Mouse (Mus musculus) forebrain, embryonic 10.5 days (tissue): Measurements from ENCODE around the gene Irgc1. TPM values are rescaled to one million over a fixed set of nuclear protein-coding genes. Genes with fewer than 3 reads are reported as not detected.

Experiments
- DNase-seq: peaks from one replicate; pipeline ENCODE4 v3.0.0-alpha.2; 2017; ENCODE audit warnings: low spot score; ENCODE audit errors: extremely low spot score
- H3K27ac ChIP-seq: fragments of 300-500 bp; sonication (generic); 2 replicates; pipeline ENCODE4 v1.5.1; 2016; ENCODE audit warnings: mild to moderate bottlenecking
- H3K27me3 ChIP-seq: fragments of 300-500 bp; sonication (generic); 2 replicates; pipeline ENCODE4 v1.6.1; 2016; ENCODE audit warnings: mild to moderate bottlenecking; ENCODE audit not compliant: poor library complexity, severe bottlenecking
- H3K36me3 ChIP-seq: fragments of 300-500 bp; sonication (generic); replicated peaks from 2 replicates; pipeline ENCODE4 v1.6.1; 2016; ENCODE audit warnings: mild to moderate bottlenecking, moderate library complexity
- H3K4me1 ChIP-seq: fragments of 300-500 bp; sonication (generic); 2 replicates; pipeline ENCODE4 v1.6.1; 2016
- H3K4me3 ChIP-seq: fragments of 300-500 bp; sonication (generic); 2 replicates; pipeline ENCODE4 v1.5.1; 2016; ENCODE audit warnings: mild to moderate bottlenecking, moderate library complexity
- H3K9me3 ChIP-seq: fragments of 300-500 bp; sonication (generic); 2 replicates; pipeline ENCODE4 v1.6.1; 2016; ENCODE audit warnings: mild to moderate bottlenecking, moderate library complexity
- WGBS: fragments of 180-500 bp; shearing (Covaris S2); methylation state at CpG from one replicate; pipeline ENCODE4 v1.1.7; 2016; 5-methylcytosine and 5-hydroxymethylcytosine counted together
- polyA plus RNA-seq: library from polyadenylated mRNA; unstranded; fragments of >200 nt; fragmentation: Nextera tagmentation; extraction: Ambion mirVana; gene quantifications from 2 replicates; pipeline ENCODE4 v1.2.1, GENCODE M21; 2016

Irgc1 gene
- polyA plus RNA-seq, 1 experiment from 2014 or later = not detected

GRCm38 (mm10) chr7:24425919-24426318, 26.2 kb downstream of the Irgc1 start:
- no peaks in the 10 kb centered on the region for H3K9me3 ChIP-seq
- 86% methylated on average over 9 of the region's 9 CpGs for WGBS
- no peak overlapping the region for H3K4me3 ChIP-seq
- H3K4me1 ChIP-seq = peaks cover 8% of the 10 kb centered on the region
- no peak overlapping the region for H3K27ac ChIP-seq
- no peaks in the 10 kb centered on the region for H3K27me3 ChIP-seq
- no peak for DNase-seq
- peaks cover 25% of the 10 kb centered on the region for H3K36me3 ChIP-seq

- Histone ChIP-seq H3K9me3 (no peaks in the 10 kb centered on the region), H3K27me3 (no peaks in the 10 kb centered on the region), H3K27ac (no peak overlapping the region), H3K4me1 (peaks cover 21% of the 10 kb centered on the region), H3K4me3 (no peak overlapping the region), H3K36me3 (peaks cover 34% of the 10 kb centered on the region)
- DNase-seq = no peak
- WGBS = 92% methylated on average over 12 of the region's 12 CpGs
Measured at GRCm38 (mm10) chr7:24423956-24424732, 28.0 kb downstream of the Irgc1 start.

GRCm38 (mm10) chr7:24423107-24423763, 28.9 kb downstream of the Irgc1 start:
- 92% methylated on average over 15 of the region's 15 CpGs for WGBS
- no peak for DNase-seq

DNA sequence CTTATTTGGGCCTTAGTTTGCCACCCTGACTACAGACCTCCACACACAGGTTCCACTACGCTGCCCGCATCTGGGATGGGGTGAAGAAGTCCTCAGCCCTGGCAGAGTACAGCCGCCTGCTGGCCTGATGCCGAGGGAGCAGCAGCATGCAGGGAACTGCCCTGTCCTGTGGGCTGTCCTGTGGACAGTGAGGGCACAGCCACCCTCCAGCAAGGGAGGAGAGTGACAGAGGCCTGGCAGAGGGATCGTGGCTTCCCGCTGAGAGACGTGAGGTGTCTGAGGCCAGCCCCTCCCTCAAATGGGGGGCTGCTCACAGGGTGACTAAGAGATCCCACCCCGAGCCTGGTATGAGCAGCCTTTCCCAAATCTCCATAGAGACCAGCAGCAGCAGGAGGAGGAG, 29.8 kb downstream of the Irgc1 start:
- WGBS = 84% methylated on average over 8 of the region's 8 CpGs
- Histone ChIP-seq H3K27ac (no peak overlapping the region; the same call in 1 of the 2 replicates), H3K27me3 (no peaks in the 10 kb centered on the region), H3K4me1 (peaks cover 29% of the 10 kb centered on the region), H3K4me3 (no peak overlapping the region), H3K9me3 (no peaks in the 10 kb centered on the region), H3K36me3 (peaks cover 35% of the 10 kb centered on the region)
- no peak for DNase-seq

More at GRCm38 (mm10) chr7:24423107-24423763, 28.9 kb downstream of the Irgc1 start:
- Histone ChIP-seq H3K4me1 (peaks cover 24% of the 10 kb centered on the region), H3K36me3 (peaks cover 34% of the 10 kb centered on the region), H3K9me3 (no peaks in the 10 kb centered on the region), H3K4me3 (no peak overlapping the region), H3K27me3 (no peaks in the 10 kb centered on the region), H3K27ac (no peak overlapping the region)

DNA sequence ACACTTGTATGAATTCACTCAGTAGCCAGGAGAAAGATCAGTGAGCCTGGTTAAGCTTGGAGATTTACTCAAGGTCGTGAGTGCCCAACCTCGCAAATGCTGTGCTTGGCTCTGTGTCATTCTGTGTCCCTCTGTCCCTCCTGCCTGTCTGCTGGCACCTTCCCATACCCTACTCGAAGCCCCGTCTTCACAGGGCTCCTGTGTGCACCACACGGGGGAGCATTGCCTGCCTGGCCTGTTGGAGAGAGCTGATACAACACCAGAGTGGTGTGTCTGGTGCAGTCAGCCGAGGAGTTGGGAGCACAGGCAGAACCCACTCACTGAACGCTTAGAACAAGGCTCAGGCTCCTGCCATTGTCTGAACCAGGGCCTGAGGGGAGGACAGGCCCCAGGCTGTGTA, 30.4 kb downstream of the Irgc1 start:
- WGBS = 81% methylated on average over 7 of the region's 7 CpGs
- H3K4me3 ChIP-seq = no peak overlapping the region
- H3K27me3 ChIP-seq = no peaks in the 10 kb centered on the region
- no peak for DNase-seq
- H3K4me1 ChIP-seq = peaks cover 29% of the 10 kb centered on the region
- 0 out of 2 replicates have a peak overlapping the region, but pooled peaks have one; percentile 45 for H3K27ac ChIP-seq
- H3K9me3 ChIP-seq = no peaks in the 10 kb centered on the region
- peaks cover 41% of the 10 kb centered on the region for H3K36me3 ChIP-seq

GRCm38 (mm10) chr7:24419579-24419978, 32.5 kb downstream of the Irgc1 start:
- no peak for DNase-seq
- Histone ChIP-seq H3K27me3 (no peaks in the 10 kb centered on the region), H3K9me3 (no peaks in the 10 kb centered on the region), H3K27ac (peak overlapping the region; percentile 68), H3K4me3 (no peak overlapping the region), H3K36me3 (peaks cover 52% of the 10 kb centered on the region), H3K4me1 (peaks cover 29% of the 10 kb centered on the region)
- WGBS = 56% methylated on average over 8 of the region's 8 CpGs

DNA sequence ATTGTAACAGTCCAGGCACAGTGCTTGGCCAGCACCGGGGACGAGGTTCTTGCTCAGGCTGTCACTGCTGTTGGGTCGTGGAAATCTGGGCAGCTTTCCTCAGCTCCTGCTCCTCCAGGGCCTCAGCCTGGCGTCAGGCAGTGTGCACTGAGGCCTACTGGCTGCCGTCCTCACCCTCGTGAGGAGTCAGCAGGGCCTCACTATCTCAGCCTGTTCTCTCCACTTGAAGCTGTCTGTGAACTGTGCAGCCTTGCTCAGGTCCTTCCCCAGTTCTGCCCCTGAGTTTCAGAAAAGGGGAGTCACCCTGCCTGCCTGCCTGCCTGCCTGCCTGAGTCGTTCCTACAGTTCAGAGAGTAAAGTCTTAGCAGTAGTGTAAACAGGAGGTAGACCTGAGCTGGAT, 36.8 kb downstream of the Irgc1 start:
- 90% methylated on average over 7 of the region's 7 CpGs for WGBS
- peaks cover 19% of the 10 kb centered on the region for H3K4me1 ChIP-seq
- H3K27me3 ChIP-seq = no peaks in the 10 kb centered on the region
- DNase-seq = no peak
- H3K9me3 ChIP-seq = no peaks in the 10 kb centered on the region
- no peak overlapping the region for H3K27ac ChIP-seq
- H3K4me3 ChIP-seq = no peak overlapping the region
- H3K36me3 ChIP-seq = peaks cover 41% of the 10 kb centered on the region

- 0 out of 2 replicates have a peak, but pooled peaks cover 5% of the 10 kb centered on the region for H3K4me1 ChIP-seq
- H3K9me3 ChIP-seq = no peaks in the 10 kb centered on the region
- no peak for DNase-seq
- no peak overlapping the region for H3K4me3 ChIP-seq
- no peak overlapping the region for H3K27ac ChIP-seq
- WGBS = 87% methylated on average over 3 of the region's 3 CpGs
- no peaks in the 10 kb centered on the region for H3K27me3 ChIP-seq
- H3K36me3 ChIP-seq = peaks cover 48% of the 10 kb centered on the region
Measured at GRCm38 (mm10) chr7:24413630-24414029, 38.5 kb downstream of the Irgc1 start.

DNA sequence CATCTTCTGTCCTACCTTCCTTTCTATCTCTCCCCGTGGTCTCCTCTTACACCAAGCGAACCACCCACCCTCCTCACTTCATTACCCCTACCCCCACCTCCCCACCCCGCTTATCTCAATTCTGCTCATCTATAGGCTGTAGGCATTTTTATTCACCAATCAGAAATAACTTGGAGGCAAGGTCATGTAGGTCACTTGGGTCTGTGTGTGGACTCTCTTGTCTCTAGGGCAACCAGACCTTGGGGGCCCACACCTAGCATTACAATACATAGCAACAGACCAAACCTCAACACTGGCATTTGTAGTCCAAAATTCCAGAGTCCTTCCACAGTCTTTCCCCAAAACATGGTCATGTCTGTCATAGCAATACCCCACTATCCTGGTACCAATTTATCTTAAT, 41.3 kb downstream of the Irgc1 start:
- H3K27ac ChIP-seq = no peak overlapping the region
- WGBS = 93% methylated on average over 3 of the region's 3 CpGs
- no peak for DNase-seq
- no peak overlapping the region for H3K4me3 ChIP-seq
- peaks cover 58% of the 10 kb centered on the region for H3K36me3 ChIP-seq
- H3K27me3 ChIP-seq = no peaks in the 10 kb centered on the region
- no peaks in the 10 kb centered on the region for H3K4me1 ChIP-seq
- no peaks in the 10 kb centered on the region for H3K9me3 ChIP-seq

GRCm38 (mm10) chr7:24410123-24410522, 42.0 kb downstream of the Irgc1 start:
- no peaks in the 10 kb centered on the region for H3K4me1 ChIP-seq
- no peak overlapping the region for H3K27ac ChIP-seq
- DNase-seq = no peak
- no peaks in the 10 kb centered on the region for H3K27me3 ChIP-seq
- no peak overlapping the region for H3K4me3 ChIP-seq
- H3K36me3 ChIP-seq = peaks cover 64% of the 10 kb centered on the region
- no peaks in the 10 kb centered on the region for H3K9me3 ChIP-seq
- WGBS = 92% methylated on average over 6 of the region's 6 CpGs

DNA sequence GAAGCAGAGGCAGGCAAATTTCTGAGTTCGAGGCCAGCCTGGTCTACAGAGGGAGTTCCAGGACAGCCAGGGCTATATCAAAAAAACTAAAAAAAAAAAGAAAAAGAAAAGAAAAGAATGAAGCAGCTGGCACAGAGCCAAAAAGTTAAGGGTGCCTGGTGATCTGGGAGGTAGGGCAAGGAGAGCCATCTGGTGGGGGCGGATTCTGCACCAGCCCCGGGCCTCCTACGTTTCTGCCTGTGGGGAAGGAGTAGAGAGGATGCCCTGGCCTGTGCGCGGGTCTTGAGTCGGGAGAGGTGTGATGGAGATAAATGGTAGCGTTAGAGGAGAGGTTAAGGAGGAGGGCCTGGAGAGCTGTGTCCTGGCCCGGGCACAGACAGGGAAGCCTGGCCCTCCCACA, 43.9 kb downstream of the Irgc1 start:
- no peak overlapping the region for H3K4me3 ChIP-seq
- no peaks in the 10 kb centered on the region for H3K27me3 ChIP-seq
- no peak for DNase-seq
- 96% methylated on average over 9 of the region's 9 CpGs for WGBS
- H3K27ac ChIP-seq = no peak overlapping the region
- H3K36me3 ChIP-seq = peaks cover 75% of the 10 kb centered on the region
- H3K4me1 ChIP-seq = no peaks in the 10 kb centered on the region
- H3K9me3 ChIP-seq = peaks cover under 1% of the 10 kb centered on the region; the same call in 1 of the 2 replicates

DNA sequence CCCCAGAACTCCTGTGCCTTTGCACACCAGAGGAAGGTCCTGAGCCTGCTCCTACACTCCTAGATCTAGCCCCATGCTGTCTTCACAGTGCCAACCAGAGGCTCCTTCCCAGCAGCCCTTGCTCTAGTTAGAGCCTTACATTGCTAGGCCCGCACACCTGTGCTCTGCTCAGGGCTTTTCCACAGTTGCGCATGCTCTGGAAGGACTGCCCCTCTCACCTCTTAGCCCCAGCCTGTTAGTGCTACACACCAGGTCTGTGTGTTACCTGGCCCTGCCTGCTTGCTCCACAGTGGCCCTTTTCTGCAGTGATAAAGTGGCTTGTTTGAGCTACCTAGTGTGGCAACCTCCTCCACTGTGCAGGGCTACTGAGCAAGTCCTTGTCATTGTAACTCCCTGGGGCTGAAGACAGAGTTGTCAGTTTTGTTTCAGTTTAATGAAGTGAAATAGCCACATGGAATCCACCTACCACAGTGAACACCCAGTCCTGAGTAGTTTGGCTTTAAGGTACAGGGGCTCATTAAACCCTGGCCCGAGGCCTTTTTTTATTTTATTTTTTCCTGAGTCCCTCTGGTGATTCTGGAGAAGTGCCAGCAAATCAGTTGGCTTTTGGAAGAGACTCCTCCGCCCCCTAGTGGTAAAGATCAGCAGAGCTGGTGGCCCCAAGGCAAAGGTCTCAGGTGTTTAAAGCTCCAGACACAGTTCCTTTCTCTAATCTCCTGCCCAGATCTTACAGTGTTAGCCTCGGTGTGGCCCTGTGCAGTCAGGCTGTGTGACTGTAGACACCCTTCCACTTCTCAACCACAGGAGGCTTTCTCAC, 45.4 kb downstream of the Irgc1 start:
- DNase-seq = peak; percentile 50
- Histone ChIP-seq H3K4me1 (no peaks in the 10 kb centered on the region), H3K9me3 (peaks cover 8% of the 10 kb centered on the region), H3K27ac (no peak overlapping the region), H3K36me3 (peaks cover 77% of the 10 kb centered on the region), H3K4me3 (no peak overlapping the region), H3K27me3 (no peaks in the 10 kb centered on the region)
- 56% methylated on average over 5 of the region's 5 CpGs for WGBS
